Mouse (Mus musculus) B cell, adult 2 months (primary cell): Measurements from ENCODE around the gene Ifitm6.
"Not testable (repeated sequence)": the region's sequence is repeated elsewhere in the genome, so short reads cannot be mapped to it uniquely, and the experiment has no call there.

Experiments used
- DNase-seq, 2 experiments: peaks; one replicate each; pipeline ENCODE4 v3.0.0; 2022

Gene Ifitm6

DNA sequence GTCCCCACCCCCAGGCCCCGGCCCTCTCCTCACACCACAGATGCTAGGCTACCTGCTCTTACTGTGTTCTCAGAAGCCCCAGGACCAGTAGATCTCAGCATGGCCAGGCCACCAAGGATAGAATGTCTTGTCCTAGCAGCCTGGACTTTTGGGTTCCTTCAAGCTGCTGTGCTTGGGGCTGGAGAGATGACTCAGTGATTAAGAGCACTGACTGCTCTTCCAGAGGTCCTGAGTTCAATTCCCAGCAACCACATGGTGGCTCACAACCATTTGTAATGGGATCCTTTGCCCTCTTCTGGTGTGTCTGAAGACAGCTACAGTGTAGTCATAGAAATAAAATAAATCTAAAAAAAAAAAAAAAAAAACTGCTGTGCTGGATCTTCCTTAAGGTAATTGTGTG, at the start of gene Ifitm6:
Gene Ifitm6, minus strand, starts transcription at position 101 of the 400 bp plus-strand sequence.
- not testable (repeated sequence) for DNase-seq

DNA sequence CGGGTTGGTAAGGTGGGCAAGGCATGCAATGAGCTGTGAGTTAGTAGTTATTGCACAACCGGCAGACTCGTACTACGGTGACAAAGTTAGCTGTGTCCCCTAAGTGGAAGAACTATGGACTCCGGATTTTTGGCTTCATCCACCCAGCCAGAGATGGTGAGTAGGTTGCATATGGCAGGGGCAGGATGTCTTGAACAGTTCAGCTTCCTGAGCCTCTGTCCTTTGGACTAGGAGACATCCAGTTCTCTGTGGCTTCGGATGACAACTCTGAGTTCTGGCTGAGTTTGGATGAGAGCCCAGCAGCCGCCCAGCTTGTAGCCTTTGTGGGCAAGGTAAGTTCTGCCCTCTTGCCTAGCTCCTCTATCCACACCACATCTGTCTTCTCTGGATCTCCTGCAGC, 46.9 kb upstream of the Ifitm6 start:
- DNase-seq: no peak

DNA sequence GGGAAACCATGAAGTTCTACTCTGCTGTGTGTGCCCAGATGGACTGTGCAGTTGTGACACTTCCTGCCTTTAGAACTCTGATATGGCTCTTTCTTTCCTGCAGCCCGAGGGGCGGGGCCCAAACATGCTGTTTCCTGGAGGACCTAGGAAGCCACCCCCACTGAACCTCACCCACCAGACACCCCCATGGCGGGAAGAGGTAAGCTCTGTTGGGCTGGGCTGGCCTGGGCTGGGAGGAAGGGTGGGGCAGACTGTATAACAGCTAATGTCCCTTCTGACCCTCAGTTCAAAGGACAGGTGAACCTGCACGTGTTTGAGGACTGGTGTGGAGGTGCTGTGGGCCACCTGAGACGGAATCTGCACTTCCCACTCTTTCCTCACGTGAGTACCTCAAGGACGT, 46.5 kb upstream of the Ifitm6 start:
- no peak for DNase-seq

DNA sequence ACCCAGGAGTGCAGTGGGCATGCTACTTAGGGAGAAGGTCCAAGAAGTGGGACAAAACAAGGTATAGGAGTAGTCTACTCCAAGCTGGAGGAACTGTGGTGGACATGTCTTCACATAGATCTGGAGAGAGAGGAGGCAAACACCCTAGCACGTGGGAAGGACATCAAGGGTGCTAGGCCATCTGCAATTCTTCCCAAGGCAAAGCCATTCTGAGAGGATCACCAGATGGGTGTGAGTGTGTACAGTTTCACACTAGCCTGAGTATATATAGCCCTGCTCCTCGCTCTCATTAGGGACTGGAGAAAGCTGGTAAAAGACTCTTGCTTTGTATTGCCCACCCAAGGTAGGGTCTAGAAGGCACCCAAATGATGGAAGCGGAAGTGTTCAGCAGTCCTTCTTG, 45.6 kb upstream of the Ifitm6 start:
- no peak for DNase-seq

DNA sequence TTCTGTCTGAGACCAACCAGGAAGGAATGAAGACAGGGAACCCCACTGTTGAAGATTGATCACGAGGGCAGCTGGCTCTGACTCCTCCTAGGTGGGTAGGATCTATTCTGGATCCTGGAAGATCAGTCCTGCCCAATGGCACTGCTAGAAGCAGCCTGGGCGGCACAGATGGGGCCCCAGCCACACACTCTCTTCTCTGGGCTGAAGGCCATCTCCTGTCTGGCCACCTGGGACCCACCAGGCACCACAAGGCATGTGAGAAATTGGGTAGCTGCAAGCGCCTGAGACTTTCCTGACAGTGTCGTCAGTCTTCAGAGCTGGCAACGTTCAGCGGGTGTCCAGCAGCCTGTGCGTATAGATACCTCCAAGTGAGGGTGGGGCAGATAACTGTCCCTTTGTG, 44.8 kb upstream of the Ifitm6 start:
- DNase-seq: no peak

DNA sequence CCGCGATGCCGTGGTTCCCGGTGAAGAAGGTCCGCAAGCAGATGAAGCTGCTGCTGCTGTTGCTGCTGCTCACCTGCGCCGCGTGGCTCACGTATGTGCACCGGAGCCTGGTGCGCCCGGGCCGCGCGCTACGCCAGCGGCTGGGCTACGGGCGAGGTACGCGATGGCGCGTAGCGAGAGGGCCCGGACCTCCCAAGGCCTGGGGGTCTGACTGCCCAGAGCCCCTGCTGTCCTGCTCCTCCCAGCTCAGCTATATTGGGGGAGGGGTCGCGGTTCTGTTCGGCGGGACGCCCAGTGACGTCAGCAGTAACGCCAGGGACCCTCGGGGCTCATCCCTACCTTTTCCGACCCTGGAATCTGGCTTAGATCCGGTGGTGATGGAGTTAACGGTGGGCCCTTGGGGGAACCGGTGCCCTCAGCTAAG, 43.6 kb upstream of the Ifitm6 start:
- no peak for DNase-seq

DNA sequence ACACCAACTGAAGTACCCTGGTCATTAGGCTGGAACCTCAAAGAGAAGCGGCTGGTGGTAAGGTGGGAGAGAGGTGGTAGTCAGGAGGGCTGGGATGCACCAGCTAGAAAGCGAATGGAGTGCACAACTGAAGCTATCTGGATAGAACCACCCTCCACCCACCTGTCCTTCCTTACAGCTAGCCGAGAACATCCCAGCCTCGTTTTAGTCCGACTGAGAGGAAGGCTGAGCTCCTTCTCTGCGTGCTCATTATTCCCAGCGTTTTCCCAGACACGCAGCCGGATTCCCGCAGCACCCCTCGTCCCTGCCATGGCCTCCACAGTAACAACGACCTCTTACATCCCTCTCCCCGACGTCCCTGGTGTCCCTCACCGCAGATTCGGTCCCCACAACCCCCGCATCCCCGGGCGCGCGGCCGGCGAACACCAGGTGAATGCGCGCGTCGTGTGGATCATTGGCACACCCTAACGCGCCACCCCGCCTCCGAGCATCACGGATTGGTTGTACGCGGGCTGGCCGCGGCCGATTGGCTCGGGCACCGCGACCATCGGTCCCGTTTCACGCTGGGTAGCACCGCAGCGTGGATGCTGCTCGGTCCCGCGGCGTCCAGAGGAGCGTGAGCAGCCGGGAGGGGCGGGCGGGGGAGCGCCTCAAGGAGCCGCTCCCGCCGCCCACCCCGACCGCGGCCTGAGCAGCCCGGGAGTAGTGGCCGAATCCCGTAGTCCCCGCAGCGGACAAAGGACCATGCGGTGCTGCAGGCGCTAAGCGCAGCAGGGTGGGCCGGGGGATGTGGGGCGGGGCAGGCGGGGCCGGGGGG, 42.9 kb upstream of the Ifitm6 start, which contains the start of gene B4galnt4:
Gene B4galnt4, plus strand, starts transcription at position 679 of the 817 bp plus-strand sequence.
- DNase-seq: no peak

DNA sequence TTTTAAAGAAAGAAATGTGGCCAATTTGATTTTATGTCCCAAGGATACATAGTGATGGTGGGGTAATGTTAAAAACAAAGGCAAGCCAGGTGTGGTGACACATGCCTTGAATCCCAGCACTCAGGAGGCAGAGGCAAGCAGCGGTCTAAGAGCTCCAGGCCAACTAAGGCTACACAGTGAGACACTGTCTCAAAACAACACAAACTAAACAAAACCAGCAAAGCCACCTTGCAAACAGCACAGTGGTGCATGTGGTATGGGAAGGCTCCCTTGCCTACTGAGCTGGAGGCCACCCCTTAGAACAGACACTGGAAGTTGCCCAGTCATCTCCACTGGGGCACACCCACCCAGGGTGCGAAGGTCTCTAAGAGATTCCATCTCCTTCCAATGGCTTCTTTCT, 42.2 kb upstream of the Ifitm6 start:
- no peak for DNase-seq

DNA sequence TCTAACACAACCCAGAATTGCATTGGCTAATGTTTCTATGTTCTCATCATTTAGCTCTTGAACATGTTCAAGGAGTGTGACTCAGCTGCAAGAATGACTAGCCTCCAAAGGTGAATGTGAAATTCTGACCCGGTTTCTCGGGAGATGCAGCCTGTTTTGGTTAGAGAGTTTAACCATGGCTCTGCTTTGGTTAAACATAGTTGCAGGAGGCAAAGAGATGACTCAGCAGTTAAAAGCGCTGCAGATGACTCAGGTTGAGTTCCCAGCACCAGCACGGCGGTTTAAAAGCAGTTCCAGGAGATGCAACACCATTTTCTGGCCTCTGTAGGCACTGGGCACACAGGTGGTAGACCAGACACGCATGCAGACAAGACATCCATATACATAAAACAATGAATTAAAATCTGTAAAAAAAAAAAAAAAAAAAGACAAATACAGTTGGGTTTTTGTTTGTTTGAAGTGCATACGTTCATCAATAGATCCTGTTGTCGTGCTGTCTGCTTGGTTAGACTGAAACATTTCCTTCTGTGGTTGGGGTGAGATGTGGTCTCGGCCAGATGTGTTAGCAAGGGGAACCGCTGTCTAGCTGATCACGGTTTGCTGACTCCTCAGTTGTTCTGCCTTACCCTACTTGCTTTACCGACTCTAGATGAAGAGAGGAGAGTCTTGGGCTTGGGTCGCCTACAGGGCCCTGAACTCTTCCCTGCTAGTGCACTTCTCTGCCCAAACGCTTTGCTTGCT, 41.0 kb upstream of the Ifitm6 start:
- DNase-seq: no peak

DNA sequence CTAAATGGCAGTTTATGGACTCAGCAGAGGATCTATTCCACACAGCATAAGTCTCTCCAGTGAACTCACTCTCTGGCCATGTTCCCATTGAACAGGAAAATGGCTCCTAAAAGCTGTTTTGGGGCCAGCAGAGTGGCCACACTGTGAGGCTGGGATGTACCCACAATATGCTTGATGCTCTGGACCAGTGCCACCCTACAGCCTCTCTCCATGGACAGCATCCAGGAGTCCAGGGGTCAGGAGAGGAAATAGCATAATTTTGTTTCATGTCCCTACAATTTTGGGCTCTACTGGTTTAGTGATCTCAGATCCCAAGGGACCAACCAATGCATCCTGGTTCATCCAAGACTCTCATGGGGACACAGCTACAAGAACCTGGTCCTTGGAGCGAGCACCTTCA, 39.8 kb upstream of the Ifitm6 start:
- no peak for DNase-seq

DNA sequence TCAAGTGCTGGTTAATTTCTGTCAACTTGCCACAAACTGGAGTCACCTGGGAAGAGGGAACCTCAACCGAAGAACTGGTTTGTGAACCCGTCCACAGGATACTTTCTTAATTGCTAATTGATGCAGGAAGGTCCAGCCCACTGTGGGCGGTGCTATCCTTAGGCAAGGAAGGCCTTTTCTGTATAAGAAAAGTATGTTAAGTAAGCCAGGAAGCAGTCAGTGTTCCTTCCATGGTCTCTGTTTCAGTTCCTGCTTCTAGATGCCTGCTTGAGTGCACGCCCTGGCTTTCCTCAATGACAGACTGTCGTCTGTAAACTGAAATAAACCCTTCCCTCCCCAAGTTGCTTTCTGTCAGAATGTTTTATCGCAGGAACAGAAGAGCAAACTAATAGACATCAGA, 39.3 kb upstream of the Ifitm6 start:
- no peak for DNase-seq

DNA sequence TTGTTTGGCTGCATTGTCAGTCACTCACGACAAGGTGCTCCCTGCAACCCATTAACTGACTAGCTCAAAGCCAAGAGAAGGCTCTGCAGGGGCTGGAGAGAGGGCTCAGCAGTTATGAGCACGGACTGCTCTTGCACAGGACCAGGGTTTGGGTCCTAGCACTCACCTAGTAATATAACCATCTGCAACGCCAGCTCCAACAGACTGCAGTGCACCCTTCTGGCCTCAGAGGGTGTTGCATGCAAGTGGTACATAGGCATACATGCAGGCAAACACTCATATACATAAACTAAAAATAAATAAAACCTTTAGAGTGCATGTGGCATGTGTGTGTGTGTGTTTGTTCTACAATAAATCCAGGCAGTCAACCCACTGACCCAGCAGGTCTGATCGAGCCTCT, 38.1 kb upstream of the Ifitm6 start:
- no peak for DNase-seq

DNA sequence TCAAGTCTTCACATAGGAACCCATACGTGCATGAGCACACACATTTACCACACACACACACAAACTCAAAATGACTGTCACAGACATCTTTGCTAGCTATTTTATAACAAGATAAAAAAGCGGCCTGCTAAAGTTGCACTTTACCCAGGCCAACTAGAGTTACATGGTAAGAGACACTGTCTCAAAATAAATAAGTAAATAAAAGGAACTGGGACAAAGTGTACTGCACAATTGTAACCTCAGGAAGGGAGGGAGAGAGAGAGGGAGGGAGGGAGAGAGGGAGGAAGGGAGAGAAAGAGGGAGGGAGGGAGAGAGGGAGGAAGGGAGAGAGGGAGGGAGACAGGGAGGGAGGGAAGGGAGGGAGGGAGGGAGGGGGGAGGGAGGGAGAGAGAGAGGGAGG, 34.7 kb upstream of the Ifitm6 start:
- DNase-seq: no peak

DNA sequence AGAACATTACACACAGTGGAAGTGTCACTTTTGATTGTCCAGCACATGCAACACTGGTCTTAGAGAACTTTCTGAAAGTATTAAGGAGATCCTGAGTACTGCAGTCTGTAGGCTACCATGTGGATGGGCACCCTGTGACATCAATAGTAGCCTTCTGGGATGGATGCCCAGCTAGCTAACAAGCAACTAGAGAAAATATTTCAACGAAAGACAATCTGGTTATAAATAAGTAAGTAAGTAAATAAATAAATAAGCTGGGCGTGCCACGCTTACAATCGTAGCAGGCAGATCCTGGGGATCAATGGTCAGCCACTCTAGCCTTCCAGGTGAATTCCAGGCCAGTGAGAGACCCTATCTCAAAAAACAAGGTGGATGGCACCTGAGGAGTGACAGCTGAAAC, 34.3 kb upstream of the Ifitm6 start:
- DNase-seq: no peak

DNA sequence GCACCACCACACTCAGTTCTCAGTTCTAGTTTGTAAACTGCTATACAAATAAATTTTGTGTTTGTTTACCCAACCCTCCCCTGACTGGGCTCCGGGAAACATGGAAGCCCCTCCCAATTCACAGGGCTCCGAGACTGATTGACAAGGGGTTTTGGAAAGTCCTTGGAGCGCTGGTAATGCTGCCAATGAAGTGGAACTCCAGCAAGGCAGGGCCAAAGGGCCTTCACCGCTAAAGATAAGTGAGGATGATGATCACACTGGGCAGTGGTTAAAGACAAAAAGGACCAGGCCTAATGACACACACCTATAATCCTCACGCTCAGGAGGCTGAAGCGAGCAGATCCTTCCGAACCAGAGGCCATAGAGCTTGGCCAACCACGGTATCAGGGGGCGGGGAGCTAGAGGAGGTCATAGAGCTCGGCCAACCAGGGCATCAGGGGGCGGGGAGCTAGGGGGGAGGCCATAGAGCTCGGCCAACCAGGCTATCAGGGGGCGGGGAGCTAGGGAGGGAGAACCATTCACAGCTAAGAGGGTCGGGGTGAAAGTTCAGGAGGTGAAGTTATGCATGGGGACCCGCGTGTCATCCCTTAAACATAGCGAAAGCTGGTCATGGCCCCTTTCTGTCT, 33.4 kb upstream of the Ifitm6 start:
- no peak for DNase-seq

DNA sequence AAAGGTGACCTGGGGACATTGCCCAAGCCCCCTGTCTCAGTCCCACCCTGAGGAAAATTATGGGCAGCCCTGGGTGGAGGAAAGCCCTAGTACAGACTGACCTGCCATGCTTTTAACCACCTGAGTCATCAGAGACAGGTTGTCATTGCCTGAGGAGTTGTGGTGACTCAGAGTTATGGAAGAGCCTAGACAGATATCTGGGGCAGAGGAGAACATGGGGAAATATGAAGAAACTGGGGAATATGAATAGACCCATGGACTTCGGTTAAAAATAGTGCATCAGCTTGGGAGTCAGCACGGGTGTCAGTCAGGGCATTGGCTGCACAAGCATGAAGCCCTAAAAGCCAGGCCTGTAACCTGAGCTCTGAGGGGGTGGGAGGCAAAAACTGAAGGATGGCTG, 31.6 kb upstream of the Ifitm6 start:
- no peak for DNase-seq

DNA sequence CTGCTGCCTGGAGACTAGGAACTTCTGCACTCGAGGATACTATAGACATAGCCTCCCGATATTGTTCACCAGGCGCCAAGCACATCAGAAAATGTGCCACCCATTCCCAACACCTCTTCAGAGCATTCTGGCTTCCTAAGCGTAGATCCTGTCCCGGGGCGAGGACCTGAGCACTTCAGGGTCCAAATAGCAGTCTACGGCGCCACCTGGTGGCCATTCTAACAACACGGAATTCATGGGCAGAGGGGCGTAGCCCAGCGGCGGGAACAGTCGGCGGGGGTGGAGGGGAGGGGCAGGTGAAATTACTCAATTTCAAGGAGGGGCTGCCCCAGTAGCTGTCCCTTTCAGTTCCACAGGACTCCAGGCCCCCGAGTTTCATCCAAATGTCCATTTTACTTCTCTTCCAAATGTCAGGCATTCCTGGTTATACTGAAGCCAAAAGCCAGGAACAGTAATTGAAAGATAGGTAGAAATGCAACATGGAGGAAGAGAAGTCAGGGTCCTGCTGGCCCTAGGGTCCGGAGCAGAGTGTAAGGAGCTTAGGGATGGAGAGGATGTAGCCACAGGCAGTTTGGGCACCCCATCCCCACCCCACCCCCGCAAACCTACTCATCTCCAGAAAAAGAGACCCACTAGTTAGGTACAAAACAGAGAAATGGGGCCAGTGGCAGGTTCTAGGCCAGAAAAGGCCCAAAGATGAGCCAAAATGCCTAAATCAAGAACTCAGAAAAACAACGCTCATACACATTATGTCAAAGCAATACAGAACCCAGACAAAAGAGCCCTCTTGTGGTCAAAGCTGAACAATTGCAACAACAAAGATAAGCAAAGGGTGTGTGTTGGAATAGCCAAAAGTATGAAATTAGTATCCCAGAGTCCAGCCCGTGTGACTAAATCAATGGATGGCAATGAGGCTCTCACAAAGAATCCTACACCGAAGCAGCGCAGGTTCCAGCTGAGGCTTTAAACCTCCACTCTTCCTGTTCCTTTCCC, 30.8 kb upstream of the Ifitm6 start:
- DNase-seq: peak; percentile 93

DNA sequence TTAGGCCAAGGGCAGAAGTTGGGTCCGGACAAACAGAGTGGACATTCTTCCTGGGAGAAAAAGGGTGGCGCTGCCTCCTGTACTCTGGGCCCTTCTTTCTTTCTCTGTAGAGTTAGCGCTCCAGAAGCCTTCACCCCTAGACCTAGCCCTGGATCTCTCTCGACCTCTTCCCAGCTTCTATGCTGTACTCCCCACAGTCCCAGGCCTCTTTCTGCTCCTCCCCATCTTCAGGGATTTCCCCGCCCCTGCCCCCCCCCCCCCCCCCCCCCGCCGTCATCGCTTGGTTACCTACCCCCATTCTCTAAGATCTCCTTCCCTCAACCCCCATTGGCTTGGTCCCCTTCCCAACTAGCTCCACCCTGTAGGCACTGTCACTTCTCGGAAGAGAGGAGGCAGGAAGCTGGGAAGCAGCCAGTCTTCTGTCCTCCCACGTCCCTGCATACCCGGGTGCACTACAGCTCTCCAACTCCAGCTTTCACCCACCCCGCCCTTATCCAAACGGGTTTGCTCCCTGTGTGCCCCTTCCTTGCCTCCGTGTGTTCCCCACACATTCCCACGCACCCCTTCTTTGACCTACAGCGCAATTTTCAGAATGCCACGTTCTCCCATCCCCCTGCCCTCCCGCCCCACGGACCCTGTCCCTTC, 30.0 kb upstream of the Ifitm6 start:
- no peak for DNase-seq

DNA sequence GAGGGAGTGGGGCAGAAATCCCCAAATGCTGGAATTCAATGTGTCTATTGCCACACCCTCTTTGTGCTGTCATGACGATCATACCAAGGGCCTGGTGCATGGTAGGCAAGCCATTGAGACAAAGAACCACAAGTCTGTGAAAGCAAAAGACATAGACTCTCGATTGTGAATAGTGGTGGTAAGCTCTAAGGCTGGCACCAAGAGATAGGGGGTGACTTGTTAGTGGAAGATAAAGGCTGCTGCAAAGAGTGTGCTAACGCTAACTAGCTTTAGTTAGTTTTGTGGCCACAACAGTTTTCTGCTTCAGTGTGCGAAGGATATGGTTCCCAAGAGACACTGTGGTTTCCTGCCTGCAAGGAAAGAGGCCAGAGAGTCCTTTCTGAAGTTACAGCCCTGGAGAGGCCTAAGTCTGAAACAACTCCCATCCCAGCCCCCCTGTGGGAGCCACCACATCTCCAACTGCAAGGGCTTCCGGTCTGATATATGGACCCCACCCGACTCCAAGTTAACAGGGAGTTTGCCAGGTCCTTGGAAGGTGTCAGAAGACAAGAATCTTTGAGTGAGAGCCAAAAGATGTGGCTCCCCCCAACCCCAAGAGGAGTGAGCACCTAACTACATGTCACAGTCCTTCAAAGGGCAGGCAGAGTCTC, 29.3 kb upstream of the Ifitm6 start:
- peak in 1 of 2 experiments; percentile 17 for DNase-seq

DNA sequence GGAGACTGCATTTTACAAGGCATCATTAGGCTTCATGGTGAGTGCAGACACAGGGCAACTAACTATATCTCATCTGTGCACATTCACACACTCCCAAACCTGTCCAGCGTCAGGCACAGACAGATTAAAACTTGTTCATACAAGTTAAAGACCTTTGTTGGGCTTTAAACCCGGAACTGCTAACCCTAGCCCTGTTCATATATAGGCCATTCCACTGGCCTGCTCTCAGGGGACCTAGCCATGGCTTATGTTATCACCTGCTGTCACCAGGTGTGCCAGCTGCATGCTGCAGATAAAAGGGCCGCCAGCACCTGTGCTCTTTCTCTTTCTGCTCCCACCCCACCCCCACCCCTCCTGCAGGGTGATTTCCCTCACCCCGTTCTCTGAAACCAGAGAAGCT, 24.8 kb upstream of the Ifitm6 start:
- DNase-seq: no peak

DNA sequence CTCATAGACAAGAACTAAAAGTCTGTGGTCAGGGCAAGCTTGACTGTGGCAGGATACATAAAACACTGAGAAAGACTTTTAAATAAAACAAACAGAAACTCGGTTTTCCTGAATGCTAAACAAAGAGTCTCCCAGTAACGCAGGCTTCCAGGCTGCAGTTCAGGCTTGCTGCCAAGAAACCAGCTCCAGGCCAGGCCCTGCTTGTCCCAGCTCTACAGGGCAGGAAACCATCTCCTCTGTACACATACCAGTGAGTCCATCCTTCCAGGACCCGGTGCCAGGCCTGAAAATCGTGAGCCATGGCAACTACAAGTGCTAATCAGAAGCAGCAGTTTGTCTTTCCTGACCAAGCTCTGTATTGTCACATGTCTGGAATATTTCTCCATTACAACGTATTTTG, 23.9 kb upstream of the Ifitm6 start:
- DNase-seq: no peak
